Mouse (Mus musculus) C2C12 (cell line): ENCODE data around the gene Tmem198.

Experiments used
- CTCF ChIP-seq: IDR thresholded peaks from one replicate; pipeline ENCODE4 v1.5.1; 2011; ENCODE audit not compliant: control insufficient read depth, insufficient read depth, insufficient read length
- FOSL1 ChIP-seq: IDR thresholded peaks from one replicate; pipeline ENCODE4 v1.8.0; 2011; ENCODE audit warnings: mild to moderate bottlenecking, low read length; ENCODE audit not compliant: poor library complexity, insufficient read depth, severe bottlenecking

DNA sequence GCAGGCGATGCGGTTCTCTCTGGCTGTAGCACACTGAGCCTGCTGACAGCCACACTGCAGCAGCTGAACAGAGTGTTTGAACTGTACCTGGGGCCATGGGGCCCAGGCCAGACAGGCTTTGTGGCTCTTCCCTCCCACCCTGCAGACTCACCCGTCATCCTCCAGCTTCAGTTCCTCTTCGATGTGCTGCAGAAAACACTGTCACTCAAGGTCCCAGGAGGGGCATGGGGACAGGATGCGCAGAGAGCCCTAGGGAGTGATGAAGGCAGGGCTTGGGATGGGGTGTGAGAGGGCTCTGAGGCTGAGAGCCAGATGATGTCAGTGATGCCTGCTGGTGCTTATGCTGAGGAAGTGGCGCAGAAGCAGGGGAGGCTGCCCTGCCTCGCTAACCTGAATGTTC, 45.3 kb downstream of the Tmem198 start:
- TF ChIP-seq CTCF, result no peak
- TF ChIP-seq FOSL1, result no peak
